Mouse (Mus musculus) gastrocnemius, postnatal 36 days (tissue): ENCODE results near the gene Mcemp1. TPM values are rescaled to one million over a fixed set of nuclear protein-coding genes. Genes with fewer than 3 reads are reported as not detected.

Experiments used
- DNase-seq, 2 experiments: peaks; one replicate each; pipeline ENCODE4 v3.0.0; 2022
- intact Hi-C: fragments of 180-260 bp; cut with DNase I; formaldehyde crosslinking; loops from one replicate; pipeline ENCODE4 v1.15.1; 2025
- long read RNA-seq, 2 experiments: library from polyadenylated mRNA; stranded (forward); transcript quantifications; one replicate each; pipeline ENCODE4 v2.0.0; 2021
- total RNA-seq, 2 experiments: library from RNA; stranded (reverse); gene quantifications; 2 replicates each; pipeline ENCODE4 v1.2.3; 2021

Gene Mcemp1
- not detected for total RNA-seq
- long read RNA-seq, experiment 1, result 0 reads
- long read RNA-seq, experiment 2, result 0 reads

GRCm38 (mm10) chr8:3665507-3665906 lies at the start of gene Mcemp1:
Mcemp1 (plus strand) TSS chr8:3665754.
- intact Hi-C loops, result no loop called here
- DNase-seq, result no peak

GRCm38 (mm10) chr8:3621199-3621970 lies 44.2 kb upstream of the Mcemp1 start, which contains the start of the genes Xab2 and Pet100:
Xab2 (minus strand) TSS chr8:3621316.
Pet100 (plus strand) TSS chr8:3621548.
- intact Hi-C loops, result no loop called here
- peak; percentile 97 for DNase-seq

GRCm38 (mm10) chr8:3622119-3622518 lies 43.4 kb upstream of the Mcemp1 start:
- intact Hi-C loops, result no loop called here
- no peak for DNase-seq

GRCm38 (mm10) chr8:3625445-3625844 lies 40.1 kb upstream of the Mcemp1 start, which contains the start of gene Pcp2:
Pcp2 (minus strand) TSS chr8:3625545.
- DNase-seq, result no peak
- intact Hi-C loops, result loop anchor here (5.0 kb wide), 1 partner anchor 47 kb away; the partner anchor contains the start of gene Fcor

GRCm38 (mm10) chr8:3626971-3627370 lies 38.6 kb upstream of the Mcemp1 start:
- DNase-seq, result no peak
- intact Hi-C loops, result loop anchor here (5.0 kb wide), 1 partner anchor 45 kb away; the partner anchor contains the start of gene Fcor

GRCm38 (mm10) chr8:3628014-3628413 lies 37.5 kb upstream of the Mcemp1 start:
- intact Hi-C loops, result loop anchor here (5.0 kb wide), 1 partner anchor 44 kb away; the partner anchor contains the start of gene Fcor
- DNase-seq, result no peak

- intact Hi-C loops, result no loop called here
- no peak for DNase-seq
Measured at GRCm38 (mm10) chr8:3630647-3631477, 34.7 kb upstream of the Mcemp1 start, which contains the start of gene Stxbp2. Stxbp2 (plus strand) TSS chr8:3630955.

- DNase-seq, result no peak
- intact Hi-C loops, result no loop called here
Measured at GRCm38 (mm10) chr8:3631478-3631875, 34.1 kb upstream of the Mcemp1 start.

- DNase-seq, result peak in 1 of 2 experiments; percentile 15
Measured at GRCm38 (mm10) chr8:3645804-3646203, 19.8 kb upstream of the Mcemp1 start.

GRCm38 (mm10) chr8:3646824-3647531 lies 18.6 kb upstream of the Mcemp1 start:
- intact Hi-C loops, result no loop called here
- no peak for DNase-seq

More at GRCm38 (mm10) chr8:3645804-3646203, 19.8 kb upstream of the Mcemp1 start:
- intact Hi-C loops, result no loop called here

GRCm38 (mm10) chr8:3647561-3647960 lies 18.0 kb upstream of the Mcemp1 start:
- no peak for DNase-seq
- intact Hi-C loops, result no loop called here

- intact Hi-C loops, result no loop called here
- no peak for DNase-seq
Measured at GRCm38 (mm10) chr8:3648268-3648667, 17.3 kb upstream of the Mcemp1 start.

GRCm38 (mm10) chr8:3648990-3649389 lies 16.6 kb upstream of the Mcemp1 start:
- intact Hi-C loops, result no loop called here
- no peak for DNase-seq

GRCm38 (mm10) chr8:3652845-3653244 lies 12.7 kb upstream of the Mcemp1 start:
- no peak for DNase-seq
- intact Hi-C loops, result no loop called here

- no peak for DNase-seq
- intact Hi-C loops, result no loop called here
Measured at GRCm38 (mm10) chr8:3654726-3655508, 10.6 kb upstream of the Mcemp1 start.

- DNase-seq, result no peak
- intact Hi-C loops, result no loop called here
Measured at GRCm38 (mm10) chr8:3655526-3655925, 10.0 kb upstream of the Mcemp1 start, which contains the start of gene Retn. Retn (plus strand) TSS chr8:3655770.

- DNase-seq, result no peak
- intact Hi-C loops, result no loop called here
Measured at GRCm38 (mm10) chr8:3656725-3657381, 8.7 kb upstream of the Mcemp1 start.

GRCm38 (mm10) chr8:3660889-3661288 lies 4.7 kb upstream of the Mcemp1 start:
- DNase-seq, result no peak
- intact Hi-C loops, result no loop called here

GRCm38 (mm10) chr8:3664405-3664804 lies 1.1 kb upstream of the Mcemp1 start:
- intact Hi-C loops, result no loop called here
- DNase-seq, result no peak
